Mouse (Mus musculus): ENCODE data around the gene Rab30.

Rab30 gene

GRCm38 (mm10) chr7:92836447-92836846 lies 95.0 kb downstream of the Rab30 start:
- no peak for DNase-seq (ENCODE audit: extremely low read depth, low read depth, low spot score)

GRCm38 (mm10) chr7:92837226-92837625 lies 95.8 kb downstream of the Rab30 start:
- DNase-seq (ENCODE audit: extremely low read depth, low read depth, low spot score), result peak; percentile 21

GRCm38 (mm10) chr7:92837907-92838306 lies 96.5 kb downstream of the Rab30 start:
- no peak for DNase-seq (ENCODE audit: extremely low read depth, low read depth, low spot score)

DNA sequence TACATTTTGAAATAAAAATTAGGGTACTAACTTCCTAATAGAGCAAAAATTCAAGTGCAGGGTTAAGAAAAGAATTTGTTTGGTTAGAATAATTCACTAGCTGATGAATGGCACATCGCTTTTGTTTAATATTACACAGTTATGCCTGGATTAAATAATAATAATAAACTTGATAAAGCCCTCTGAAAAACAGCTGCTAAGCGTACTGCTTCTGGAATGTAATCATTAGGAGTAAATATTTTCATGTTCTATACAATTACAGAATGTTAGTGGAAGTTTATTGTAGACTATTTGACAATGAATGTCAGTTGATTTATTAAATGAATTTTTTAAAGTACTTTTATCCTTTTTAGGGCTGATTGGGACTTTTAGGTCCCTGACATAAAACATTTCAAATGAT lies 100.9 kb downstream of the Rab30 start:
- DNase-seq (ENCODE audit: extremely low read depth, low read depth, low spot score), result no peak

- peak; percentile 19 for DNase-seq (ENCODE audit: extremely low read depth, low read depth, low spot score)
Observed at GRCm38 (mm10) chr7:92848246-92848645, 106.8 kb downstream of the Rab30 start.

DNA sequence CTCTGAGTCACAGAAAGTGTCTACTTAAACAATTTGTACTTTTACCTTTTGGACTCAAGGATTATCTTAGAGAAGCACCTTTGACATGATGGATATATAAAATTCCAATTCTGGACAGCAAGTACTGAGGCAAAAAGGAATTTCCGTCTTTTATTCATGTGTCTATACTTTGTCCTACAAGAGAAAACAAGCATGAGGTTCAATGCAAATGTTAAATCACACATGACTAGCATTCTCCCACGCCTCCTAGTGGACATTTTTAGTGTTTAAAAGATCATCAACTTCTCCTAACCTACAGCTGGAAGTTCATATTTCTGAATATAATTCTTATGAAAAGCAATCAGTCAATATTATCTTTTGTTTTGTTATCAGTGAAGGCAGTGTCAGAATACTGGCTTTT lies 125.1 kb downstream of the Rab30 start:
- no peak for DNase-seq (ENCODE audit: extremely low read depth, low read depth, low spot score)

GRCm38 (mm10) chr7:92870161-92870560 lies 128.8 kb downstream of the Rab30 start:
- no peak for DNase-seq (ENCODE audit: extremely low read depth, low read depth, low spot score)

DNA sequence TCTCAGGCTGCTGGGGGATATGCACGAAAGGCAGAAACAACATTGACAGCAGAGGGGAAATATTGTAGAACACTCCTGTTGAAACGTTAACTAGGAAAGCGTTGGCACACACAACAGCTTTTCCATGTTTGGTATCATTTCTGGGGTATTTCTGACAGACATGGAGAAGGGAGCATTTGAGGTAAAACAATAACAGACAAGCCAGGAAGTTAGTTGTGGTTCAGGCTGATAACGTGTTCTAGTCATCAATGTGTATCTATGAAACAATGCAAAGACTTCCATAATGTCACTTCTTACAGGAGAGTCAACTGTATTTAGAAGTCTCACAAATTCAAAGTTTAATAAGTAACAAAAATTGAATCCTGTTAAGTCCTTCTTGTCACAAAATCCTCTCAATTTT lies 130.2 kb downstream of the Rab30 start:
- no peak for DNase-seq (ENCODE audit: extremely low read depth, low read depth, low spot score)

GRCm38 (mm10) chr7:92874116-92874675 lies 132.8 kb downstream of the Rab30 start, which contains the start of the genes Ddias and Prcp:
TSS of gene Ddias (minus strand) at chr7:92874247.
TSS of gene Prcp (plus strand) at chr7:92874470.
- DNase-seq (ENCODE audit: extremely low read depth, low read depth, low spot score), result peak; percentile 28

GRCm38 (mm10) chr7:92874761-92875408 lies 133.5 kb downstream of the Rab30 start:
- DNase-seq (ENCODE audit: extremely low read depth, low read depth, low spot score), result peak; percentile 19

DNA sequence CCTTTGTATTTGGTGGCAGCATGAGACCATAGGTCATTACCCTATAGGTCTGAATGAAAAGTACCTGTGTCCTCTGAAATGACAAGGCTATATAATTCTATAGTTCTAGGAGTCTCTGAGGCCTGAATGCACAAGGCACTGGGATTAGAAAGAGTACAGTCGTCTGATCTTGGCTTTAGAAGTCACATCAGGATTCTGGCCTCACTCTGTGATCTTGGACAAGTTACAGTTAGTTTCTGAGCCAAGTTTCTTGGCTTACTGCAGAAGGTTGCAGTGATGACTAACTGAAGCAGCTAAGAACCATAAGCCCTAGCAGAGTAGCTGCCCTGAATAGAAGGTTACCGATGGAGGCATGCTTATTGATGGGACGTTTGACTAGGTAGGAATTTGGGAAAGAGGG lies 134.7 kb downstream of the Rab30 start:
- DNase-seq (ENCODE audit: extremely low read depth, low read depth, low spot score), result peak; percentile 74

DNA sequence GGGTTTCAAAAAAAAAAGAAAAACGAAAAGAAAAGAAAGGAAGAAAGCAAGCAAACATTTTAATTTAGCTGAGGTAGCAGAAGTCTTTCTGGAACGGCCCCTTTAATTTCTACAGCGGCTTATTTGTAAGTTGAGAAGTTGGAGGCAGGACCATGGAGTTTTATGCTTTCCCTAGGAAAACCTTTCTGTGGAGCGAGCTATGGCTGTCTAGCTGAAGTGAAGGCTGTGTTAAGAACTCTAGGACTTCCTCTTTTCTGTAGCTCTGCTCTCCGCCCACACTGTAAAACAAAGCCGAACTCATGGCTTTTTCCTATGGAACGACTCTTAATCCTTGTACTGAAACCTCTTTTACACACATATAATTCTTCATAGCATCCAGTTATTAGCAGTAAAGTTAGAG lies 135.1 kb downstream of the Rab30 start:
- no peak for DNase-seq (ENCODE audit: extremely low read depth, low read depth, low spot score)

DNA sequence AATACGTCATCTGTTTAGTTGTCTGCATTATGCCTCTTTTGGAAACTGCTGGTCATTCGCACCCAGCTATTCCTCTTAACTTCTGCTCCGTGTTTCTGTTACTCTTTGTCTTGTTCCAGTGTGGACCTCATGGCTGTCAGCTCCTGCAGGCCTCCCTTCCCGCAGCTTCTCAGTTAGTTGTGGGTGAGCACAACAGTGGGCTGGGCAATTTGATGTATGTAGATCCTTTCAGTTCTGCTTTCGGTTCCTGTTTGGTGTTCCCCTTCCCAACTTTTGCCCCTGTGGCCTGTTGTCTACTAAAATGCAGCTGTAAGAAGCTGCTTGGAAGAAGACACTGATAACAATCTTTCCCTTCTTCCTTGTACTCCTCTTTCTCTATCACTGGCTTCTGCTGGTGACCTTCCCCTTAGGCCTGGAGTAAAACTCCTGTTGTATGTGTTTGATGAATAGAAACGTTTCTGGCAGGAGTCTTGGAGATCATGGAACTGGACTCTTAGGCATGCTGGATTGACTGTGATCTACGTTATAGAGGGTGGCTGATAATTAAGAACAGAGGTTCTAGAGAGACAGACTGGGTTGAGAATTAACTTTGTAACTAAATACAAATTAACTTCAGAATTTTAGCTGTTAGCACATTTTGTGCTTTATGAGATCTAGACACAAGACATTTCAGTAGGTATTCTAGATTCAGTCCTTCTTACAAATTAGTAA lies 137.3 kb downstream of the Rab30 start:
- DNase-seq (ENCODE audit: extremely low read depth, low read depth, low spot score), result no peak

GRCm38 (mm10) chr7:92883850-92884716 lies 142.7 kb downstream of the Rab30 start:
- DNase-seq (ENCODE audit: extremely low read depth, low read depth, low spot score), result no peak

DNA sequence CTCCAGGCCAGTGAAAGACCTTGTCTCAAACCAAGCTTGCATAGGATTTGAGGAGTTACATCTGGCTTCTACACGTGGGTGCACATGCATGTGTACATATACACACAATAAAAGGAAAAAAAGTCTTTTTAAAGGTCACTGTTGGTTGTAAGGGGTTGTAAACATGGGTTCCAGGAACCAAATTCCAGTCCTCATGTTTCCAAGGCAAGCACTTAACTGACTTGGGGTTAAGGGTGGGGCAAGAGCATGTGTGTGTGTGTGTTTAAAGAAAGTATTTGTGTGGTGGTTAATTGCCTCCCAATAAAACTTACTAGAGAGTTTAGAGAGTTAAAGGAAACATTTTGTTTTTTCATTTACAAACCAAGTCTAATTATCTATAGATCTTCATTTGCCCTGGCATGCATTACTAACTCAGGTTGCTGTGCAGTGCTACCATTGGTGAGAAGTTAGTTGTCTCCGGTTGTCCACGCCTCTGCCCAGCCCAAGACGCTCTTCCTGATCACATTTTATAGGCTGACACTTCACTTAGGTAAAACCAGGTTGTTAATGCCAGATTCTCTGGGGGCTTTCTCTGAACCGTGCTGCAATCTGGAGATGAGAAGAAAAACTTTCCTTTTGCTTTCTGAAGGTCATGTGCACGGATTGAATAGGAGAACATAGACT lies 143.7 kb downstream of the Rab30 start:
- no peak for DNase-seq (ENCODE audit: extremely low read depth, low read depth, low spot score)

- no peak for DNase-seq (ENCODE audit: extremely low read depth, low read depth, low spot score)
Observed at GRCm38 (mm10) chr7:92886801-92887200, 145.4 kb downstream of the Rab30 start.

DNA sequence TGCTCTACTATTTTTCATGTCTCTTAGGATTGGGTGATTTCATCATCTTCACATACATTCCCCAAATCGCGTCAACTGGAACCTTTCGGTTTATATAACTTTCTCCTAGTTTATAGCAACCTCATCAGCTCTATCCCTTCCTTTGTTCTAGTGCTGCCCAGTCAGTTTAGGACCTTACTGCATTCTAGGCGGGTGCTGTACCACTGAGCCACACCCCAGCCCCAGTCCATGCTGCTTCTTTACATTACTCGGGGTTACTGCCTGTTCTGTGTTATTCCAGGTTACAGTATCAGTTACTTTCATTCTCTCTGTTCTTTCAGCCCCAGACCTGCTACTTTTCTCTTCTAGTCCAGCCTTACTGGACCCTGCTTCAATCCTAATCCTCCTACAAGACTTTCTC lies 145.8 kb downstream of the Rab30 start:
- DNase-seq (ENCODE audit: extremely low read depth, low read depth, low spot score), result no peak

- DNase-seq (ENCODE audit: extremely low read depth, low read depth, low spot score), result no peak
Observed at GRCm38 (mm10) chr7:92890211-92890610, 148.8 kb downstream of the Rab30 start.

GRCm38 (mm10) chr7:92890618-92891230 lies 149.3 kb downstream of the Rab30 start:
- no peak for DNase-seq (ENCODE audit: extremely low read depth, low read depth, low spot score)

DNA sequence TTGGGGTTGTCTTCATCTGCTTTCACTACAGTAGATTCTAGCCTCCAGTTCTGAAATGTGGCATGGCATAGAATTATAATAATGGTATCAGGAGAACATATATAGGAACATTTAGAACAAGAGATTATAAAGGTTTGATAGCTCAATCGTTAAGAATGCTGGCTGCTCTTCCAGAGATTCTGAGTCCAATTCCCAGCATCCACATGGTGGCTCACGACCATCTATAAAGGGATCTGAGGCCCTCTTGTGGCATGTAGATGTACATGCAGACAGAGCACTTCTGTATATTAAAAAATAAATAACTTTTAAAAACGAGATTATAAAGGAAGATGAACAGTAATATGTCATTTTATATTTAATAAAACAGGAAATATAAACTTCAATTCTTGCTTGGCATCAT lies 152.1 kb downstream of the Rab30 start:
- no peak for DNase-seq (ENCODE audit: extremely low read depth, low read depth, low spot score)
